Mouse (Mus musculus) heart, embryonic 14.5 days (tissue): ENCODE data around the gene Mnd1. TPM values are rescaled to one million over a fixed set of nuclear protein-coding genes. Genes with fewer than 3 reads are reported as not detected.

Experiments
- ATAC-seq: fragments of 200-750 bp; cut with Nextera tagmentation; 2 replicates; pipeline ENCODE4 v1.8.0; 2017; ENCODE audit warnings: low read depth, moderate TSS enrichment; ENCODE audit not compliant: insufficient number of reproducible peaks, insufficient read depth, low FRiP score
- H3K27ac ChIP-seq, 2 experiments: fragments of 200-500 bp in 1 of 2; fragments of 300-500 bp in 1 of 2; sonication (generic) in 1 of 2; replicated peaks in 1 of 2; 2 replicates each; pipeline ENCODE4 v1.5.1; 2012 to 2014; ENCODE audit warnings: low read depth in 2 of 2, low read length in 2 of 2, control low read depth in 1 of 2, mild to moderate bottlenecking in 1 of 2, mixed read lengths in 1 of 2; ENCODE audit not compliant: control insufficient read depth in 1 of 2, insufficient read depth in 1 of 2
- H3K27me3 ChIP-seq: fragments of 300-500 bp; sonication (generic); 2 replicates; pipeline ENCODE4 v1.6.1; 2014; ENCODE audit warnings: mild to moderate bottlenecking, low read length, control low read depth; ENCODE audit not compliant: control insufficient read depth, insufficient read depth
- H3K36me3 ChIP-seq: fragments of 300-500 bp; sonication (generic); 2 replicates; pipeline ENCODE4 v1.6.1; 2014; ENCODE audit warnings: mild to moderate bottlenecking, control low read depth, low read length, mixed read lengths; ENCODE audit not compliant: control insufficient read depth, insufficient read depth
- H3K4me1 ChIP-seq, 2 experiments: fragments of 200-500 bp in 1 of 2; fragments of 300-500 bp in 1 of 2; sonication (generic) in 1 of 2; 2 replicates each; pipeline ENCODE4 v1.6.1; 2012 to 2014; ENCODE audit warnings: low read length in 2 of 2, control low read depth in 1 of 2, mixed read lengths in 1 of 2; ENCODE audit not compliant: control insufficient read depth in 2 of 2, insufficient read depth in 2 of 2
- H3K4me2 ChIP-seq: fragments of 300-500 bp; sonication (generic); 2 replicates; pipeline ENCODE4 v1.6.1; 2014; ENCODE audit warnings: mild to moderate bottlenecking, low read length
- H3K4me3 ChIP-seq, 2 experiments: fragments of 200-500 bp in 1 of 2; fragments of 300-500 bp in 1 of 2; sonication (generic) in 1 of 2; 2 replicates each; pipeline ENCODE4 v1.5.1; 2012 to 2014; ENCODE audit warnings: low read length in 2 of 2, mild to moderate bottlenecking in 2 of 2, control low read depth in 1 of 2, low read depth in 1 of 2, moderate library complexity in 1 of 2; ENCODE audit not compliant: control insufficient read depth in 1 of 2, insufficient read depth in 1 of 2
- H3K9ac ChIP-seq: fragments of 300-500 bp; sonication (generic); 2 replicates; pipeline ENCODE4 v1.6.1; 2014; ENCODE audit warnings: mild to moderate bottlenecking, low read length
- H3K9me3 ChIP-seq: fragments of 300-500 bp; sonication (generic); 2 replicates; pipeline ENCODE4 v1.6.1; 2016; ENCODE audit warnings: low read length, control low read depth; ENCODE audit not compliant: control insufficient read depth
- WGBS: fragments of 180-500 bp; shearing (Covaris S2); extraction: QIAGEN DNeasy Blood & Tissue Kit; methylation state at CpG from one replicate; pipeline ENCODE4 v1.1.7; 2014; 5-methylcytosine and 5-hydroxymethylcytosine counted together
- polyA plus RNA-seq: library from polyadenylated mRNA; unstranded; fragments of >200 nt; fragmentation: Nextera tagmentation; extraction: Ambion mirVana; gene quantifications from 2 replicates; pipeline ENCODE4 v1.2.1, GENCODE M21; 2014

Gene Mnd1
- polyA plus RNA-seq, 1 experiment from 2014 or later = 10.2 TPM

DNA sequence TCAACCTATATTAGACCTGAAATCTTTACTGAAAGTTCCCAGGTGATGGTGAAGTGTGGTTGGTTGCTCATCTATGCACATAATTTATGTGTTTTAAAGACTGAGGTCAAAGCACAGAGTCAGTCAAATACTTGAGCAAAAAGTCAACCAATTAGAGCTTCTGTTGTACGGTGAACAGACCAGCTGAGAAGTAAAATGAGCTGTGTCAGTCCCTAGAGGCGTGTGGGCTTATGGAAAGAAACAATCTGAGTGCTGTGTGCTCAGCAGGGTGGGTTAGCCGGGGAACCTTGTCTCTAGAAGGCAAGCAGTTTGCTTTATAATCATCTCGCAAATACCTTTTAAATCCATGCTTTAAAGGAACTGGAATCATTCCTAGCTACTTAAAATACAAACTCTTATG lies 1.4 kb upstream of the Mnd1 start:
- Histone ChIP-seq H3K27me3 (no peaks in the 10 kb centered on the region), H3K36me3 (0 out of 2 replicates have a peak, but pooled peaks cover 7% of the 10 kb centered on the region), H3K27ac (no peak overlapping the region), H3K4me3 (no peak overlapping the region), H3K9ac (no peak overlapping the region), H3K4me1 (peaks cover 0 to 3% of the 10 kb centered on the region in 2 experiments; a peak in 1 of 4 replicates), H3K9me3 (no peaks in the 10 kb centered on the region), H3K4me2 (no peak overlapping the region)
- 80% methylated on average over 4 of the region's 4 CpGs for WGBS
- ATAC-seq = no peak

DNA sequence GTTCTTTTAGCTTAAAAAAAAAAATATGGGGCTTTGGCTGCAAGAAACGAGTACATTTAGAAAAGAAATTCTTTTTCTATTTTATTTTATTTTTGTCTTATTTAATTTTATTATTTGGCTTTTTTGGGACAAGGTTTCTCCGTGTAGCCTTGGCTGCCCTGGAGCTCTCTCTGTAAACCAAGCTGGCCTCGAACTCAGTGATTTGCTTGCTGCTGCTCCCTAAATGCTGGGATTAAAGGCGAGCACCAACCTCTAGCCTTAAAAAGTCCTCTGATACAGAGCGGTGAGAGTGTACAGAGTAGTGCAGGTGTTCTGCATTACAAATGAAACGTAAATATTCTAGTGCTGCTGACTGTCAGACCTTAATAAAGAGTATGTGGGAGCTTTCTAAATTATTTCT lies 519 bp upstream of the Mnd1 start:
- Histone ChIP-seq H3K27ac (no peak overlapping the region), H3K36me3 (0 out of 2 replicates have a peak, but pooled peaks cover 7% of the 10 kb centered on the region), H3K4me2 (peak overlapping the region; percentile 100), H3K9ac (no peak overlapping the region), H3K4me1 (peaks cover 0 to 3% of the 10 kb centered on the region in 2 experiments; a peak in 1 of 4 replicates), H3K9me3 (no peaks in the 10 kb centered on the region), H3K4me3 (peak overlapping the region in 1 of 2 experiments; percentile 61; a peak in 2 of 4 replicates), H3K27me3 (no peaks in the 10 kb centered on the region)
- WGBS = 63% methylated on average over 6 of the region's 6 CpGs
- ATAC-seq = no peak

DNA sequence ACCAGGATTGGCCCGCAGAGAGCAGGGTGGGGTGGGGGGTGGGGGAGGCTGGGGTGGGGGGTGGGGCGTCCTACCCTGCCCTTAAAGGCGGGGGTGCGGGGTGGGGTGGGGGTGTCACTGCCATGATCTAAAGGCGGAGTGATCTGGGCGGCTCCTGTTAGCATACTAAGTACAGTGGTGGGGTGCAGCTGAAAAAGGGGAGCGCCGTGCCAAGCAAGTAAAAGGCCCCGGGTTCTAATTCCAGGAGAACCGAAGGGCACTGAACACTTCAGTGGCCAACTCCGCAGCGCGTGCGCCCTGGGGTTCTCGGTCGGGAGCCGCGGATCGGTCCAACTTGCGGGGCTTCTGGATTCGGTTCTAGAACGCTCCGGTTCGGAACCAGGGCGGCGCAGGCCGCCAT lies 440 bp downstream of the Mnd1 start:
- Histone ChIP-seq H3K27me3 (no peaks in the 10 kb centered on the region), H3K4me2 (peak overlapping the region; percentile 100), H3K36me3 (0 out of 2 replicates have a peak, but pooled peaks cover 5% of the 10 kb centered on the region), H3K9ac (peak overlapping the region; percentile 78), H3K4me1 (peaks cover 0 to 3% of the 10 kb centered on the region in 2 experiments; a peak in 1 of 4 replicates), H3K9me3 (no peaks in the 10 kb centered on the region), H3K4me3 (peak overlapping the region; percentile 50 to 61), H3K27ac (no peak overlapping the region)
- peak; percentile 10; the same call in 1 of the 2 replicates for ATAC-seq
- WGBS = under 1% methylated on average over 26 of the region's 27 CpGs

DNA sequence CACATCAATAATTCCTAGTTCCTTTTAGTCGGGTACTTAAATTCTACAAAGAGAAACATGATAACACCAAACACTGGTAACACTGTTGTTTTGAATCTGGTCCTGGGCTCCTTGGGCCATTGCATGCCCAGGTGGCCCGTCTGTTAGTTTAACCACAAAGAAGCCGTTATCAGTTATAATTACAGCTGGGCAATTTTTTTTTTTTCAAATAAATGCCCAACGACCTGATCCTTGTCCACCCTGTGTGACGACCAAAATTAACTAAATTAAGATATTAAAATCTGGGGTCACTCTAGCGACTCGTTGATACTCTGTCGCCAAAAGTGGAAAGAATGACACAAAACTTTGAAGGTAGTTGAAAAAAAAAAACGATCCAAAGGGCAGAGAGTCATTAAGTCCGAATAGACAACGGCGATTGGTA lies 855 bp downstream of the Mnd1 start:
- WGBS = 18% methylated on average over 12 of the region's 12 CpGs
- Histone ChIP-seq H3K4me2 (peak overlapping the region; percentile 100), H3K4me3 (peak overlapping the region in 1 of 2 experiments; percentile 61; a peak in 2 of 4 replicates), H3K27ac (no peak overlapping the region), H3K9me3 (no peaks in the 10 kb centered on the region), H3K4me1 (peaks cover 0 to 3% of the 10 kb centered on the region in 2 experiments; a peak in 1 of 4 replicates), H3K27me3 (no peaks in the 10 kb centered on the region), H3K9ac (peak overlapping the region; percentile 78), H3K36me3 (0 out of 2 replicates have a peak, but pooled peaks cover 3% of the 10 kb centered on the region)
- ATAC-seq = no peak

DNA sequence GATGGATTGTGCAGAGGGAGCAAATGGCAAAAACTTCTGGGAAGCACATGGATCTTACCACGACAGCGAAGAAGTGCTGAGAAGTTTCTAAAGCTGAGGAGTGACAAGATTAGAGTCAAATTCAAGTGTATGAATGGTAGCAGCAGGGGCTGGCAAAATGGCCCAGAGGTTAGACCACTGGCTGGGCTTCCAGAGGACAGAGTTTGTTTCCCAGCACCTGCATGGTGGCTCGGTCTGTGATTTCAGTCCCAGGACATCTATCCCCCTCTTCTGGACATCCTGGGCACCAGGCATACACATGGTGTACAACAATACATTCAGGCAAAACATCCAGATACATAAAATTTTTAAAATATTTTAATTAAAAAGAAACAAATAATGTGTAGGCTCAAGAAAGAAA lies 5.8 kb downstream of the Mnd1 start:
- WGBS = 85% methylated on average over 3 of the region's 3 CpGs
- no peak overlapping the region for H3K9ac ChIP-seq
- H3K4me2 ChIP-seq = no peak overlapping the region
- H3K9me3 ChIP-seq = no peaks in the 10 kb centered on the region
- no peaks in the 10 kb centered on the region for H3K27me3 ChIP-seq
- H3K4me3 ChIP-seq = no peak overlapping the region
- H3K36me3 ChIP-seq = no peaks in the 10 kb centered on the region
- no peak overlapping the region for H3K27ac ChIP-seq
- no peaks in the 10 kb centered on the region for H3K4me1 ChIP-seq
- no peak for ATAC-seq

DNA sequence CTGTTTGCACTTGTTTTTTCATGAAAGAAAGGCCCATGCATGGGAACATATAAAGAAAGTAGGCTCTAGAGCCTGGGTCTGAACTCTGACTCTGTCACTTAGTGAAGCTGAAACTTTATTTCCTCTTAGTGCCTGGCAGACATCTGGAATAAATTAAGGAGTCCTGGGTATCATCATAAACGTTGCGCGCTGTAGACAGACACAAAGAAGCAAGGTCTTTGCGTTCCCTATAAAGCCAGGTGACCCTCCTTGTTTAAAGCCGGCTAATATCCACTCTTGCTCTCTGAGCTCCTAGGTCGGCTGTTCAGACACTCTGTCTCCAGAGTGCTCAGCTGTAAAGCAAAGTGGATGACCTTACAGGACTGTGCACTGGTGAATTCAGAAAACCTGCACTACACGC lies 14.6 kb downstream of the Mnd1 start:
- no peak overlapping the region for H3K9ac ChIP-seq
- peaks cover 0 to 3% of the 10 kb centered on the region in 2 experiments; a peak in 1 of 4 replicates for H3K4me1 ChIP-seq
- no peak overlapping the region for H3K4me2 ChIP-seq
- 61% methylated on average over 7 of the region's 7 CpGs for WGBS
- ATAC-seq = no peak
- no peaks in the 10 kb centered on the region for H3K27me3 ChIP-seq
- no peaks in the 10 kb centered on the region for H3K36me3 ChIP-seq
- no peak overlapping the region for H3K27ac ChIP-seq
- no peaks in the 10 kb centered on the region for H3K9me3 ChIP-seq
- H3K4me3 ChIP-seq = no peak overlapping the region

DNA sequence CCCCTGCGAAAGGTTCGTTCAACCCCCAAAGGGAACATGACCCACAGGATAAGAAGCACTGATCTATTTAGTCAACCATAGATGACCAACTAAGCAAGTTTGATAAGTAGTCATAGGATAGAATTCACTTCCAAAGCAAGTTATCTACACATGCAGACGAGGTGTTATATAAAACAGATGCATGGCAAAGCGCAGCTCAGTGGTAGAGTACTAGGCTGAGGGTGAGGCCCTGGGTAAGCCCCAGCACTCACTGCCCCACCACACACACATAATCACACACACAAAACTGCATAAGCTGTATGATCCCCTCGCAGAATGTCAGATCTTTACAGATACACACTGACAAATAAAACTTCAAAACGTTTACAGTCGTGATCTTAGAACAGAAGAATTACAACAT lies 19.1 kb downstream of the Mnd1 start:
- Histone ChIP-seq H3K4me3 (no peak overlapping the region), H3K4me1 (peaks cover 0 to 3% of the 10 kb centered on the region in 2 experiments; a peak in 2 of 4 replicates), H3K27ac (no peak overlapping the region), H3K4me2 (no peak overlapping the region), H3K27me3 (no peaks in the 10 kb centered on the region), H3K36me3 (no peaks in the 10 kb centered on the region), H3K9me3 (no peaks in the 10 kb centered on the region), H3K9ac (no peak overlapping the region)
- 77% methylated on average over 7 of the region's 7 CpGs for WGBS
- no peak for ATAC-seq

DNA sequence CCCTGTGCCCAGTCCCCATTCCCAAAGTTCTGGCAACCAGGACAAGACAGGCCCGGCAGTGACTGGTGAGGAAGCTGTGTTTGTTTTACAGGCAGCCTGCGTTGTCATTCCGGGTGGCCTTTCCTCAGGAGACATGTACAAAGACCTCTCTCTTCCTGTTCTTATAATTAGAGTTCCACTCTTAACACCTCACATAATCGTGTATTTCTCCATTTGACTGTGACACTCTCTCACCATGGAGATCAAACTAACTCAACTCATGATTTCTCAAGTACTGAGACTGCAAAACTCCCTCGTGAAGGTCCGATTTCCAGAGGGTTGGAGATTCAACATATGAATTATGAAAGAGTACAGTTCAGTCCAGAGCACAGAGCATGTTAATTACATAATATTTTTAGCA lies 19.7 kb downstream of the Mnd1 start:
- H3K4me3 ChIP-seq = no peak overlapping the region
- H3K27me3 ChIP-seq = no peaks in the 10 kb centered on the region
- peaks cover 0 to under 1% of the 10 kb centered on the region in 2 experiments; a peak in 2 of 4 replicates for H3K4me1 ChIP-seq
- ATAC-seq = no peak
- no peaks in the 10 kb centered on the region for H3K9me3 ChIP-seq
- H3K36me3 ChIP-seq = no peaks in the 10 kb centered on the region
- peak overlapping the region; percentile 22; the same call in 1 of the 2 replicates for H3K4me2 ChIP-seq
- no peak overlapping the region for H3K27ac ChIP-seq
- no peak overlapping the region for H3K9ac ChIP-seq
- WGBS = 64% methylated on average over 6 of the region's 6 CpGs
